Mouse (Mus musculus) heart, postnatal 4 days (tissue): Measurements from ENCODE around the gene Kcnh1. TPM values are rescaled to one million over a fixed set of nuclear protein-coding genes. Genes with fewer than 3 reads are reported as not detected.

ENCODE experiments used
- DNase-seq: peaks from one replicate; pipeline ENCODE4 v3.0.0; 2021
- total RNA-seq, 2 experiments: library from RNA; stranded (reverse); gene quantifications; 2 replicates each; pipeline ENCODE4 v1.2.3; 2021

The Kcnh1 gene
- total RNA-seq, 2 experiments from 2014 or later = 0.29 to 0.38 TPM

- no peak for DNase-seq
Measured at GRCm38 (mm10) chr1:192269911-192270310, 79.3 kb downstream of the Kcnh1 start.

DNA sequence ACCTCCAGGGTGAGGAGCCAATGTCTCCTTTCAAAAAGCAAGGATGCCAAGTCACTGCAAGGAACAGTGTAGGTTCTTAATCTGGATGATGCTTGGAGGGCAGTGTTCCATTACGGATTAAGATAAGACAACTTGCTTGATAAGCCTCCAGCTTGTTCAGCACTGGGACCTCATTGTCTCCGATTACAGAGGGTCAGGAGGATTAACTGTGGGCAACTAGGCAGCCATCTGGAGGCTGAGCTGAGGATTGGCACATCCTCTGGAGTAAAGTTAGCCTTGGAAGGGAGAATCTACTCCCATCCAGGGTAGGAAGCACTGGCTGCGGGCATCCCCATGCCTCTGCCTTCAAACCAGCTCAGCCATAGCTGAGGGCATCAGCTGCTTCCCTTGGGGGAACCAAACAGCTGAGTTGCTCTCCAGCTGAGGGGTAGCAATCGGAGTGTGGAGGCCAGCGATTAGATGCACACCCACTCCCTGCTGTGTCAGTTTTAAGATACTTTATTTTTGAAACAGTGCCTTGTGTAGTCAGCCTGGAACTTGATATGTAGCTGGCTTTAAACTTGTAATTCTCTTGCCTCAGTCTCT is 87.3 kb downstream of the Kcnh1 start:
- no peak for DNase-seq

DNA sequence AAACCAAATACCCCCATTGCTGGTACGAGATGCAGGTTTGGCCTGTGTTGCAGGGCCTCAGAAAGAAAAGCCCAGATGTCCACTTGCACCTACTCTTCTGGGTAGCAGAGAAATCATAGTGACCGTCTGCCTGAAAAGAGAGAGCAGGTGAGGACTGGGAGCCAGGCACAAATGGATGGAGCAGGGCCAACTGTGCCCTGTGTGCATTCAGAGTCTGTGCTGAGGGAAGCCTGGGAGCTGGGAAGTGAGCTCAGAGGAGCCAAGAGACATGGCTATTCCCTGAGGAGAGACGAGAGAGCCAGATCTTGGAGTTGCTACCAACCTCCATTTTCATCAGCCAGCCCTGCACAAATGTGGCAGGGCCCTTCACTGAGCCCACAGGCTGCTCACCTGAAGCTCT is 93.8 kb downstream of the Kcnh1 start:
- no peak for DNase-seq

GRCm38 (mm10) chr1:192284950-192285349 is 94.4 kb downstream of the Kcnh1 start:
- no peak for DNase-seq

GRCm38 (mm10) chr1:192288456-192288855 is 97.9 kb downstream of the Kcnh1 start:
- DNase-seq = no peak

DNA sequence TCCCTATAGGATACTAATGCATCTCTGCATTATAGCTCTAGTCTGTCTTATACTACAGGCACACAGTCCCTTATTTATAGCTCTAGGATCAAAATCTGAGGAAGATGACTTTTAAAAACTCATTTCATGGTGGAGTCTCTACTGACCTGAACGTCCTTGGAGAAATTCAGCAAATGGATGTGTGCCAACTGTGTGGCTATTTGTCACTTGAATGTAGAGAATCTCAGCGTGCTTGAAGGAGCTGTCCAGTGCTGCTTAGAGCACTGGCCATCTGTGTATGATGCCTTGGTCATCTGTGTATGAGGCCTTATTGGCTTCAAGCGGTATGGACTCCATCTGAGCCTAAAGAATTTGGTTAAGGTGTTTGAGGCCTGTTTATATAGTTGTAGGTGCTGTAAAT is 100.7 kb downstream of the Kcnh1 start:
- no peak for DNase-seq

DNA sequence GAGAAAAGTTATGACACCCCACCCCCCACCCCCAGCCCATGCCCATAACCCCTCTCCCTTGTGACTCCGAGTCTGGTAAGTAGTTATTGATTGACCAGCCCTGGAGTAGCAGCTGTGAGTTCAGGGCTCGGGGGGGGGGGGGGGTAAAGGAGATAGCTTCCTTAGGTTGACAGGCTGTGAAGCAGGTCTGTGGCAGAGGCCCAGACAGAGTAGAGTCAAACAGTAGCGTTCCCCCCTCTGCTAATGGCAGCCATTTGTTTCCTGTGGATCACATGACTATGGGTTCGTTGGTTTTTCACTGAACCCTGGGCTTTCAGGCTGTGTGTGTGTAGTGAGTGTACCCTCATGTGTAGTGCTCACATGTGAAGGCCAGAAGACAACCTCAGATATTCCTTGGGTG is 102.8 kb downstream of the Kcnh1 start:
- no peak for DNase-seq

GRCm38 (mm10) chr1:192293921-192294320 is 103.3 kb downstream of the Kcnh1 start:
- DNase-seq = no peak

- no peak for DNase-seq
Measured at GRCm38 (mm10) chr1:192295243-192295860, 104.8 kb downstream of the Kcnh1 start.

GRCm38 (mm10) chr1:192295902-192296301 is 105.3 kb downstream of the Kcnh1 start:
- DNase-seq = no peak

- DNase-seq = no peak
Measured at GRCm38 (mm10) chr1:192297481-192298128, 107.0 kb downstream of the Kcnh1 start.

DNA sequence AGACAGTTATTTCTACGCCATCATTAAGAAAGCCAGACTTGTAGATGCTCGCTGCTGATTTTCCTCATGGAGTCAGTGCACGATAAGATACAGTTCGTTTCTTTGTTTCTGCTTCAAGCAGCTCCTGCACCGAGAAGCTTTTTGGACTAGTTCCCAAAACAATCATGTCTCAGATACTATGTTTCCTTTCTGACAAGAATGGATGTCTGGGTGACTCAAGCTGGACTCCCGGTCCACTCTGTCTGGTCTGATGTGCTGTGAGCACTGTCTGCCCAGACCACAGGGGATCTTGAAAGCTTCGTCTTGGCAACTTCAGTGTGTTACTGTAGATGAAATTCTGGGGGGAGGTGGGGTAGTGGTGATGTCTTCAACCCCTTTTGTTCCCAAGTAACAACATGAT is 109.8 kb downstream of the Kcnh1 start:
- DNase-seq = no peak

GRCm38 (mm10) chr1:192303615-192304014 is 113.0 kb downstream of the Kcnh1 start:
- no peak for DNase-seq

- DNase-seq = no peak
Measured at GRCm38 (mm10) chr1:192305155-192305554, 114.6 kb downstream of the Kcnh1 start.

DNA sequence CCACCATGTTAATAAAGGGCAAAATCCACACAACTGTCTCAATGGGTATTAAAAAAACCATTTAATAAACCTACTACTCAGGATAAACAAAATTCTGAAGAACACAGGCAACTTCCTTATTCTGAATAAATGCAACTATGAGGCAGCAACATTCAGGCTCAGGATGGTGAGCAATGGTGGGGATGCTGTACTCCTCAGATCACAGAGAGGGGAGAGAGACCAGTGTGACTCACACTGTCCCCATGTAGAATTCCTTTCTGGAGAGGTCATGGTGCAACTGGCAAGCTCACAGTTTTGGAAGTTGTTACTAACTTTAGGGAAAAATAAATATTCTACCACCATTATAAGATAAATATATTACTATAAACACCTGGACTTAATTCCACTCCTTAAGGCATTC is 116.5 kb downstream of the Kcnh1 start:
- DNase-seq = no peak

- no peak for DNase-seq
Measured at GRCm38 (mm10) chr1:192311298-192311697, 120.7 kb downstream of the Kcnh1 start.

DNA sequence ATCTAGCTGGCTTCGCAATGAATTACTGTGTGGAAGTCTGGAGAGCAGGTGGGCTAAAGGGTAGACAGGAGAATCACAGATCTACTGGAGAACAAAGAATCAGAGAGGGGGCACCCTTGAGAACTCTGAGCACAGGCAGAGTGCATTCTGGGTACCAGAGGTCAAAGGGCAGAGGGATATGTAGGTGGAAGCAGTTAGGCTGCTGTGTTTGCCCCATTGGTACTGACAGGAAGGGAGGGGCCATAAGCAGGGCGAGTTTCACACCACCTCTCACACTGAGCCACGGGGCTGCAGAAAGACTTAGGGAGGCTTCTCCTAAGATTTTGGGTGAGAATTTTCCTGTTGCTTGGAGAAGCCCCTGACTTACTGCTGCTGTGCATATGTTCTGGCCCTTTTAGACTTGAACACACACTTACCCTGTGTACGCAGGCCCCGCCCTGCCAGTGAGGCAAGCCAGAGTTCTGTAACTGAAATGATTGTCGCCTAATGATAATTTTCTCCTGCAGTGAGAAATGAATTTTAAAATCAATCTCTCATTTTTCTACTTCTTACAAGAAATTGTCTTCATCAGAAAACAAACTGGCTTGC is 121.4 kb downstream of the Kcnh1 start:
- DNase-seq = no peak

DNA sequence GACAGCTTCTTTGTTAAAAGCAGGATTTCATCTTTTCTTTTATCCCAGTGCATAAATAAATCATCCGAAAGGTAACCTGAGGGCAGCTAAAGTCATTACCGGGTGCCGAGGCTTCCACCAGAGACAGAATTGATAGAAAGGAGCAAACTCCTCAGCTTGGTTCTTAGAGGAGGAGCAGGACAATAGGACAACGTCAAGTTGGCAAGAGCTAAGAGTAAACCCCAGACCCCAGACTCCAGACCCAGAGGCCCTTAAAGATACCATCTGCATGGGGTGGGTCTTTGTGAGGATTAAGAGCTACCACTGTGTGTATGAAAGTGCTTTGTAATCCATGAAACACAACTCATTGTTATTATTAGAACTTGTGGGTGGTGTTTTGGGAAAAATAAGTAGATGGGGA is 121.9 kb downstream of the Kcnh1 start:
- no peak for DNase-seq

GRCm38 (mm10) chr1:192312998-192313397 is 122.4 kb downstream of the Kcnh1 start:
- DNase-seq = no peak

DNA sequence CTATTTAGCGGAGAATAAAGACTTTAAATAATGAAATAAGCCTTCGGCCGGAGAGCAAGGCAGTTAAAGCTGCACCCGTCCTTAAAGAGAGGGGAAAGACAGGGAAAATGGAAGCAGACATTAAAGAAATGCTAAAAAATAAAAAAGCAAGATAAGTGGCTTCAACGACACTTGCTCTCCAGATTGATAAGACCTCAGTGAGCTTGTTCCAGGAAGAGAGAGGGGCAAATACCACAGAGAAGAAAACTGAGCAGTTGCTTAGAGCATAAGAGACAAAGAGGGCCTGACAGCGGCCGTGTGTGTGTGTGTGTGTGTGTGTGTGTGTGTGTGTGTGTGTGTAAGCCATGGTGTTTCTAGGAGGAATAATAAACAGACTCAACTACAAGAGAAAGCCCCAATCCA is 123.0 kb downstream of the Kcnh1 start:
- DNase-seq = no peak

DNA sequence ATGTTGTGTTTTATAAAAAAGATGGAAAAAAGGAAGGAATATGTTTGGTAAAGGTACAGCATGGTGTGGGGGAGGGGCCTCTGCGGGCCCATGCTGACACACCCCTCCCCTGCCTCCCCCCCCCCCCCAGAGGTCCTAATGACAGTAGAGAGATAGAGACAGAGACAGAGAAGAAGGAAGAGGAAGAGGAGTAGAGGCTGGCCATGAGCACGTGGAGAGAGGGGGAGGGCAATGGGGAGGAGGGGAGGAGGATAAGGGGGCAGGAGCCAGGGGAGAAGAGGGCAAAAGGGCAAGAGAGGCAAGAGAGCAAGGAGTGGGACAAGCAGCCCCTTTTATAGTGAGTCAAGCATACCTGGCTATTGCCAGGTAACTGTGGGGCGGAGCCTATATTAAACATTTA is 123.5 kb downstream of the Kcnh1 start:
- no peak for DNase-seq

DNA sequence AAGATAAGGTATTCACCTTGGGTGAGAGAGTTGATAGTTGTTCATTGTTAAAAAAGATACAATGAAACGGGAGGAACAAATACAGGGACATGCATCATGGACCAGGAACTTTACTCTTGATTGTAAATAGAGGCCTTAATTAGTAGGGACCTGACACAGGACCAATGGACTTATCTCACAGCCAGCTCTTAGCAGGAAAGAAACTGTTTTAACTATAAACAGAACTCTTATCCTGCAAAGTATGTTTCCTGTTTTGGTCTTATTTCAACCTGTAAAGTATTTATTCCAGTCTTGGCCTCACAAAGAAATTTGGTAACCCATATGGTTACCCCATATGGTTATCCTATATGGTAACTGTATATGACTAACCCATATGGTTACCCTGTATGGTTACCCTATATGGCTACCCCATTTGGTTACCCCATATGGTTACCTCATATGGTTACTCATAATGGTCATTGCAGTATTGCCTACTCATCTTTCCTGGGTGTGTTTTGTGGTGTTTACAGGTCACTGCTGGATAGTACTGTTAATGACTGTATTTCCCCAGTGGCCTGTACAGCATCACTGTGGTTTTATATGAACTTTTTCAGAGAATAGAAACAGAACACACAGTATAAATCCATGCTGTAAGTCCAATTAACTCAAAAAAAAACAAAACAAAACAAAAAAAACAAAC is 125.0 kb downstream of the Kcnh1 start:
- DNase-seq = no peak

- no peak for DNase-seq
Measured at GRCm38 (mm10) chr1:192324223-192324622, 133.6 kb downstream of the Kcnh1 start.
